Mouse (Mus musculus) hematopoietic stem cell, adult 5-6 weeks (primary cell): ENCODE data around the gene Sox6. TPM values are rescaled to one million over a fixed set of nuclear protein-coding genes. Genes with fewer than 3 reads are reported as not detected.

ENCODE experiments used
- ATAC-seq, 2 experiments: fragments of 125-278 bp in 1 of 2; replicated peaks in 1 of 2; 2 replicates each; pipeline ENCODE4 v1.8.0; 2016 to 2017; ENCODE audit warnings: inconsistent platforms in 2 of 2, mild to moderate bottlenecking in 2 of 2, moderate number of reproducible peaks in 2 of 2, low read depth in 1 of 2, moderate TSS enrichment in 1 of 2; ENCODE audit not compliant: low FRiP score in 2 of 2, poor library complexity in 2 of 2, severe bottlenecking in 2 of 2, insufficient read depth in 1 of 2, low TSS enrichment in 1 of 2
- total RNA-seq: library from RNA; stranded (forward); fragments of 172-1452, 232-1000 nt; gene quantifications from 2 replicates; pipeline ENCODE4 v1.2.3, GENCODE M21; 2017

Sox6 gene
- total RNA-seq, 1 experiment from 2014 or later: 10.1 TPM

DNA sequence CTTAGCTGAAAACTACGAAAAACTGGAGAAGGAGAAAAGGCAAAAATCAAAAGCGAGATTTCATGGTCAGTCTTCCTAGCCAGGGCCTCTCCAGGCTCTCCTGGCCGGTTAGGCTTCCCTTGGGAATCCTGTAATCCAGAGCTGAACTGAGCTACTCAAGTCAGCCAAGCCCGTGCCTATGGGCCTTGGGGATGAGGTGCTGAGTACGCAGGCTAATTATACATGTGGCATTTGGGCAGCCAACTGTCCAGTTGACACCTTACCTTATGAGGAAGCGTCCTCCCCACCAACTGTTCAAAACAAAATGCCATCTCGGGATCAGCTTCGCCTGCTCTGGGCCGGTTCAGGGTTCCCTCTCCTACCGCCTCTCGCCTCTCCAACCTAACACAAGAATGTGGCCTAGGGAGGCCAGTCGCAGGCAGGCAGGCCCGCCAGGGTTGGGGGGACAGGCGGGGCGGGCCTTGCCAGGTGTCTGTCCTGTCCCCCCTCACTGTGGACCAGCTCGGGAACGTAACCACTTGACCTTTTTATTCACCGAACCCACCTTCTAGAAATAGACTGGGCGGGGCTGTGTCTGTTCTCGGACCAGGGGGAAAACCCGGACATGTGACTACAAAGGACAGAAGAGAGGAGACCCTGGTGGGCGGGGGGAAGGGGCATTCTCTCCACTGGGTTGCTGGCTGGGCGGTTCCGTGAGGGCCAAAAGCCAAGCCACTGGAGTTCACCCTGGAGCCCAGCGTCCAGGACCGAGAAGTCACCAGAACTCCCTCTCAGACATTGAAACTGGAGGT, 7.8 kb downstream of the Sox6 start:
- ATAC-seq: no peak

DNA sequence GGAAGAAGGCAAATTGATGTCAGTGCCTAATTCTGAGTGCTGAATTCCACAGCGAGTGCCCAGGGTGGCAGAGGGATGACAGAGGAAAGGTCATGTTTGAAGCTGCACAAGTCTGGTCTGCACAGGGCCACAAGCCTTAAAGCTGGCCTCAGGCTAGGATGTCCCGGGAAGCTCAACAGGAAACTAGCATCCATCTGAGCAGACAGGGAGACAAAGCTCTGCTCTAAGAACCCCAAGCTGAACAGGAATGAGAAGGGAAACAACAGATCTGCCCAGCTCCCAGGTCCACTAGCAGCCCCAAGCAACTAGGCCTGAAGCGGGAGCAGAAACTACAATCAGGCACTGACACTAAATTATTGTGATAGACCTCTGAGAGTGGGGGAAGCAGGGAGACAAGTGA, 8.6 kb downstream of the Sox6 start:
- ATAC-seq: no peak

DNA sequence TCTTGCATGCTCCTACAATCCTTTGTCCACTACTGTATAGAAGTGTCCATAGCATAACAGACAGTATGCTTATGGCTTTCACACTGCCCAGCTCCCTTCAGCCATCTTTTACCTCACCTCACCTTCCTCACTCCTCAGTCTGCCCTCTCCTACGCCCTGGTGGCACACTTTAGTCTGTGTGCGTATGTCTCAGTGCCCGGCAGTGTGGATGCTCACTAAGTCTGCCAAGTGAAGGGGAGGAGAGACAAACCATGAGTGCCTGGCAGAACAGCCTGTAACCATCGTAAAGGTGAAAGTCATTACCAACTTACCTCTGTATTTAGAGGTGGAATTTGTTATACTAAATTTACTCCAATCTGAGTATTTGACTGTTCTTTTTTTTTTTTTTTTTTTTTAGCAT, 35.9 kb downstream of the Sox6 start:
- no peak for ATAC-seq

DNA sequence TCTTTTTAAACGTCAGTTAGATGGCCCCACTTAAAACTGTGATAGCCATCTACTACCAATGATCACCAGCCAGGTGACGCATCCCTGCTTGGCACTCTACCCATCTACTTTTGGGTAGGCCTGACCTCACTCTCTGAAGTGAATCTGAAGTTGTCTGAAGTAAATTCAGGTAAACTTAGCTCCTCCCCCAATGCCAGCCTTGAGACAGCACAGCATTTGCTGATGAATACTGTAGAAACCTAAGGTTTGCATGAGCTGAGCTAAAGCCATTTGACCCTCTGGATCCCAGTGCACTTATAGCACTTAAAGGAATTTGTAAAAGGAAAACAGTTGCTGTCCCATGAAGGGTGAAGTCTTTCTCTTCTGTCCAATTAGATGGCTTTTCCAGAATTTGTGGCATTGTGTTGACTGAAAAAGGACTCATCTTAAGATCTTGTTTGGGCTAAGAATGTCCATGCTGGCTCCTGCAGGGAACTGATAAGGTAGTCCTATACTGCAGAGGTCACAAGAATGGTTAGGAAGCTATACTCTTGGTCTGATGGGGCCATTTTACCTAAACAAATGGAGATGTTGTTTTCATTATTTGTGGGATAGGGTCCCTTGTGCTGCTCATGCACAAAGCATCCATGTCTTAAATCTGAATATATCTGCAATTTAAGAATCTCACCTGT, 50.4 kb downstream of the Sox6 start:
- ATAC-seq: no peak

DNA sequence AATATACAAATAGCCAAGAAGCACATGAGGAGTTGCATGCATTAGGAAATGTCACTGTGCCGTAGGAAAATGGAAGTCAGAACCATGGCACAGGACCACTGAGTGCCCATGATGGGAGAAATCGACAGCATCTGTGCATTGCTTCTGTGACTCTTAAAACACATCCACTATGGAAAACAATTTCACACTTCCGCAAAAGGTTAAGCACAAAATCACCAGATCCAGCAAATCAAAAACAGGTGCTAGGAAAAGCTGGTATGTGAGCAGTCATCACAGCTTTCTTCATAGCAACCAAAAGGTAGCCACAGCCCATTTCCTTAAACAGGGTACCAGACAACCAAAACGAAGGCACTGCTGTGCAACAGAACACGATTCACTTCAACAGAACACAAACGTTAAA, 52.9 kb downstream of the Sox6 start:
- ATAC-seq: no peak

DNA sequence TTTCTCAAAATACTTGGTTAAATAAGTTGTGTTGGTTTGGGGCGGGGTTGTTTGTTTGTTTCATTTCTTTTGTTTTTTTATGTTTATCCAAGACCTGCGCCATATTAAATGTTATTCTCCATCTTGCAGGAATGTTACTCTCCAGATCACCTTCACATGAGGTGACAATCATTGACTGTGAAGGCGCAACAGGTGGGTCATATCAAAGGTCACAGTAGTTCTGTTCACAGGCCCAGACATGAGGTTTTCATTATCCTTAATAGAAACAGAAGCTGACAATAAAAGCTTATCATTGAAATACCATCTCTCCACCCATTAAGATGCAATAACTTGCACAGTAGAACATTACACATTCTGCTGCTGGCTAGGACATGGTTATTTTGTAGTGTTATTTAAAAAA, 54.5 kb downstream of the Sox6 start:
- no peak for ATAC-seq

DNA sequence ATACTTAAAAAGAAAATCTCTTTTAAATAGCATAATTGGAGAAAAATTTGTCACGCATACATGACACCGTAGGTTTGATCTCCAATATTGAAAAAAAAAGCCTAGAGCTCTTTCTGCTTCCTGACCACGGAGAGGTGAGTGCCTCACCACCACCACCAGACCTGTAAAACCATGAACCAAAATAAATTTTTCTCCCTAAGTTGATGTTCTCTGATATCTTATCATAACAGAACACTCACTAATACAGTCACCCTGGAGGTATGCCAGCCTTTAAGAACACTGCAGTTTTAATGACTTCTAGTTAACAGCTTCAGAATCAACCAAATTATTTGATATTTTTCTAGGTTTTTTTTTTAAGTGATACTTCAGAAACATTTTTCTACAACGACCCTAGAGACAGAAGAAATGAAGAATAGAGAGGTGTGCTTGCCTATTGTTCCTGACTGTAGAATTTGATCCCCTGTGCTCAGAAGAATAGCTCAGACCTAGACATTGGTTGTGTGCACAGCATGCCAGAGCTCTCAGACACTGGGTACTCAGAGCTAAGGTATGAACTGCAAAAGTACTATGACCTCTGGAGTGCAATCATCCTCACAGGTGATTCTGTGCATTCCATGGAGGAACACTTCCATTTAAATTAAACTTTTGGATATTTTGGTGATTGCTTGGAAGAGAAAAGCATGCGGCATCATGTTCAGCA, 58.6 kb downstream of the Sox6 start:
- ATAC-seq: no peak

DNA sequence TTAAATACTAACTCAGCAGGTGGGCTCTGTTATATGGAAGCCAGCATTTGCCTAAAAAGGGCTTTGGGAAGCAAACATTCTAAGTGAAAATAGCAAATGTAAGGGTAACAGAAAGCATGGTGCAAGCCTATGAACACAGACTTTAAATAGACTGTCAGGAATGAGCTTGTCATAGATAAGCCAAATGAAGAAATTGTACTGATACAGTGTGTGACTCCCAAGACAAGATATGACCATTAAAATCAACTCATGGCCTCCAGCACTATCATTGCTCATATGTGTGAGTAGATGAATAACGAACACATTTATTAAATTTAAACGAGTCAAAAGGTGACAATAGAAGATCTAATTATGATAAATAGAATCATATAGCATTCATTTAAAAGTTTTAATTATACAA, 64.1 kb downstream of the Sox6 start:
- no peak for ATAC-seq

DNA sequence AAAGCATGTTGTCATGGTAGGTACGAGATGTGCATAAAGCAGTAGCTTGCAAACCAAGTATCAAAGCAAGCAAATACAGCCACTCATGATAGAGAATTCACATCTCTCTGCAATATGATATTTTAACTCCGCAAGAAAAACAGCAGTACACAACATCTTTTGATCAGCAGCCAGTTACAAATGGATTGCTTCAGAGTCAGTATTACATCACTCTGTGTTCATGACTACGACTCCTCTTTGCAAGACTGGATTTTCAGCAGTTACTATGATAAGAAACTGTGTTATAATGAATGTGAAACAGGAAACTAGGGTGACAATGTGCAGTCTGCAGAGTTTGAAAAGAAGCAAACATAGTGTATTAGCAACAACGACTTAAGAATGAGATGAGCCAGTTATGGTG, 71.4 kb downstream of the Sox6 start:
- ATAC-seq: peak in 1 of 2 experiments; percentile 5; a peak in 1 of 4 replicates

DNA sequence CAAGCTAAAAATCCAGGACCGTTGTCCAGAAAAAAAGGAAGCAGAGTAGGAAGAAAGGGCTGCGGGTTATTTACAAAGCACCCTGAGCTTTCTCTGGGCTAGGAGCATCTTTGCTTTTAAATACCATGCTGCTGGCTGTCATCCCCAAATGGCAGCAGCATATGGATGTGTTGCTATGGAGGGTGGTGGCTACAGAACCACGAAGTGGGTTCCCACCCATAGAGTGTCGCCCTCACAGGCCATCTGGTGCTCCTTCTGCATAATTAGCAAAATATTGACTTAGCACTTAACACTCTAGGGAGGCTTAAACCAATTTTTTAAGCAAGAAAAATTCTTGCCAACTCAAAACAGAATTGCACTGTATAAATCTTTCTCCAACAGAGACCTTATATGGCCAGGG, 72.4 kb downstream of the Sox6 start:
- no peak for ATAC-seq

DNA sequence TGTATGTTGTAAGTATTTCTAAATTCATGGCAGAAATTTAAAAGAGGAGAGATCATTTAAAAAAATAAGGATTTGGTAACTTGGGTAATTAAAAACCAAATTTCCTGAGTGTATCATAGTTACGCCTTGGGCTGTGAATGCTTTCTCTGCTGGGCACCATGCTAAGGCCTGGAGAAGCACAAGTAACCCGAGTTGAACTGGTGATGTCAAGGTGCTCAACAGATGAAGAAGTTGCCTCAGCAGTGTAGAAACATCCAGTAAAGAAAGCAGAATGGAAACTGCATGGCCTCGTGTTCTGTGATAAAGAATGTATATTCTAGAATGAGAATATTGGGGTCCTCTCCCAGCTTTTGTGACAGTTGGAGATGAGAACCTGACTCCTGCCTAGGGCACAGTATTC, 85.5 kb downstream of the Sox6 start:
- ATAC-seq: no peak

DNA sequence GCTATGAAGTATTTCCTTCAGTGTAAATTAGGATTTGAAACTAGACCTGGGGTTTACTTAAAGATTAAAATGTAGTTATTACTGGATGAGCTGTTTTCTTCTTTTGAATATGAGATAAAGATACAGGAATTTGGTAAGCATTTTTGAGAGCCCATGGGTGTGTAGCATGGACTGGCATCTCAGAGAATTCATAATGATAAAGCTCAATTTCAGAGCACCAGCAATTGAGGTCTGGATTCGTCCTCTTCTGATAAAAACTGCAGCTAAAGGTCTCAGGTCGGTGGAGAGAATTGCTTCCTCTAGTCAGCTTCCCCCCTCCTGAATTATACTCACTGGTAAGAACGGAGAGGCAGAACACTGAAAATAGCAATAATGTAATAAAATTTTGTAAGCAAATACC, 86.4 kb downstream of the Sox6 start:
- no peak for ATAC-seq

DNA sequence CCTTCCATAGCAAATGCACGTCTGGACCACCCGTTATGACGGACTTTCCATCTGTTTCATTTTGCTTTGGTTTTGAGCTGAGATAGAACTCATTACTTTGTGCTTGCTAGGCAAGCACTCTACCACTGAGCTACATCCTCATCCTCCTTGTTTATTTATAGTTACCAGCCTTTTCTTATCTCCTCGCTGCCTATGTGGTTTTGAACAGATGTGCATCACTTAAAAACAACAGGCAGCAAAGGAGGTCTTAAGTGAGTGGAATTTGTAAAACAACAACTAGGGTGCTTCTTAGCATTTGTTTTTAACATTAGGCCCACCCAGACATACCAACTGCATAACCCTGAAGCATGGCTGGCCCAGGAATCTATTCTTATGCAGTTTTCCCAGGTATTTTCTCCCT, 86.9 kb downstream of the Sox6 start:
- no peak for ATAC-seq

DNA sequence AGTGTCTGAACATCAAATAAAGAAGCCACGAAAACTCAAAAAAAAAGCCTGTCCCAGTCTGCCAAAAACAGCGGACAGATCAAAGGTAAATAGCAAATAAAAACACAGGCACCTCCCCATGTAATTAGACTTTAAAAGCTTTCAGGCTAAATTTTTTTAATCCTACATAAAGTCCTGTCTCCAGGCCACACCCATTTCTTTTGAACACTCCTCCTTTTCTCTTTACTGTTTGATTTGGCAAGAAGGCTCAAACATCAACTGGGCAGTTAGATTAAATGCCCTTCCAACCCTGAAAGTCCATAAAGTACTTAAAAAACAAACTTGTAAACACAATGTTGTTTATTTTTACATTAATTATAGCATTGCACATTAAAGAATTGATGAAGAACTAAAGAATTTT, 90.7 kb downstream of the Sox6 start:
- ATAC-seq: no peak

DNA sequence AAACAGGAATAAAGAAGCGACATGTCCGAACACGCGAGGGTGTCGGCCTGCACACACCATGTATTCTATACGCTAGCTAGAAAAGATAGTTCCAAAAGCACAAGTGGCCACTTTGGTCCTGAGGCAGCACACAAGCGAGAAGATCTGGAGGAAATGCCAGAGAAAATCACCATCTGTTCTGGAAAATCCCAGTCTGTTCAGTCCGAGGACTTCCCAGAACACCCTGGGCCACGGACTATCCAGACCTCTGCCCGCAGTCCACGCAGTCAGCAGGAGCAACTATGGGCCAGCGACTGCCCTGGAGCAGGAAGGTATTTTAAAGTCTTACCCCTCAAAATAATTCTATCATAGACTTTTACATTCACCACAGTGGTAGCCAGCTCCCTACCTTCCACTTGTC, 92.0 kb downstream of the Sox6 start:
- no peak for ATAC-seq

DNA sequence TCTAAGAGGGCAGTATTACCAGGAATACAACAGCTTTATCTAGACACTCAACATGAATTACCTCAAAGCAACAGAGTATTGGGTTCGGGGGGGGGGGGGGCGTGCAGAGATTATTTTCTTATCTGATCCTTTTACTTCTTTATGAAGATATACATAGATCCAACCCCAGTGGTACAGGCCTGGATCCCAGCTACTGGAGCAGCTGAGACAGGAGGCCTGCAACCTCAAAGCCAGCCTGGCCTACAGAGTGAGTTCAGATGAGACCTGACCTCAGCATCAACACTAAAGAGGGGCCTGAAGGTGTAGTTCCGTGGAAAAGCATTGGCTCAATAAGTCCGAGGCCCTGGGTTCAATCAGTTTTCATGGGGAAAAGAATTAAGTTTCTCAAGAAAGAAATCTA, 93.1 kb downstream of the Sox6 start:
- no peak for ATAC-seq

DNA sequence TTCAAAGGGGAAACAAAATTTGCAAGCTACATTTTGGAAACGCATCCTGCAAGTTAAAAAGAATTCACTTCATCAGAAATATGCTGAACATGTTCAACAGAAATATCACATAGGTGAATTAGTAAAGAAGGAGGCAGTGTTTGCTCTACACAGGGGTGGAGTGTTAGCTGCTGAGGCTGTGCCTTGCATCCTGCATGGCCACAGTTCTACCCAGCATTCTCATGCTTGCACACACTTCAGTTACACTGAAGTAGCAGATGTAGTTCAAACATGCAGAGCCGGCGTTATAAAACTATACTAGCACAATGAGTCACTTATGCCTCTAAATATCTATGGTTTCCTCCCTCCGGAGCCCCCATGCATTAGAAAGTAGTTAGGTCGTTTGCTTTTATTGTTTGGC, 94.3 kb downstream of the Sox6 start:
- no peak for ATAC-seq

DNA sequence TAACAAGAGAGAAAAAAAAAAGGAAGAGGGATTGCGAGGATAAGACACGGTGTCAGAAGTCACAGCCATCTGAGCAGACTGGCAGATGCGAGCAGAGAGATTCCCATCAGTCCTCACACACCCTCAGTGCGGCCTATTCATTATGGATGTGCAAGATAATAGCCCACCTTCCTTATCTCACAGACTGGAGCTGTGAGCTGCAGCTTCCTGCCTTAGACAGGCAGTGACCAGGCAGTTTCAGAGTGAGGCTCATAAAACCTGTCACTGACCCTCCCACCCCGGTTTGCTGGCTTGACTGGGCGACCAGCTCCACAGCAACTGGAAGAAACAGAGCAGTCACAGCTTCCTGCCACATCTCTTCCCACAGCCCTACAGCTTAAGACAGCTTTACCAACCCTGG, 96.8 kb downstream of the Sox6 start:
- peak; percentile 79 to 90 for ATAC-seq
